Mouse (Mus musculus): Measurements from ENCODE around the gene Tubb5. TPM values are rescaled to one million over a fixed set of nuclear protein-coding genes. Genes with fewer than 3 reads are reported as not detected.
A peak's percentile ranks its signal among the peaks of the same experiment; 100 is the strongest.
"Not testable (repeated sequence)": the region's sequence is repeated elsewhere in the genome, so short reads cannot be mapped to it uniquely, and the experiment has no call there.

The Tubb5 gene
- total RNA-seq, 2 experiments from 2014 or later, result 34.7 to 38.6 TPM

GRCm38 (mm10) chr17:35864832-35865353, 26.8 kb upstream of the Tubb5 start:
- DNase-seq, result no peak
- intact Hi-C loops (cut with DNase I), result no loop called here

- DNase-seq, result peak; percentile 87 to 89
- intact Hi-C loops (cut with DNase I), result no loop called here
Observed at GRCm38 (mm10) chr17:35861198-35861857, 23.2 kb upstream of the Tubb5 start, which contains the start of gene Nrm. Gene Nrm, plus strand, starts transcription at chr17:35861318.

GRCm38 (mm10) chr17:35860831-35861197, 22.7 kb upstream of the Tubb5 start:
- intact Hi-C loops (cut with DNase I), result no loop called here
- DNase-seq, result no peak

DNA sequence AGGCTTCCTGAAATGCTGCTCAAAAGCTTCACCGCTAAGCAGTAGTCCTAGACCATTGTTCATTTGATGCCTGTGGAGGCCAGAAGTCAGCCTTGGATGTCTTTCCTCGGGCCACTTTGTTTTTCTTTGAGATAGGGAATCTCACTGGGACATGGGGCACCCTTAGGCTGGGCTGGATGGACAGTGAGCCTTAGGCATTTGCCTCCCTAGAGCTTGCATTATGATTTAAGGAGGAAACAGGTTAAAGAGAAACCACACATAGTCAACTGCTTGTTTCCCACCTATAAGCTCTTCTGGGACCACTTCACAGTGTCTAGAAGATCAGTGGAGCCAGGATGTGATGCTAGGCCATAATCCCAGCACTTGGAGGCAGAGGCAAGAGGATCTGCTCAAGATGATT, 21.7 kb upstream of the Tubb5 start:
- no peak for DNase-seq
- intact Hi-C loops (cut with DNase I), result no loop called here

DNA sequence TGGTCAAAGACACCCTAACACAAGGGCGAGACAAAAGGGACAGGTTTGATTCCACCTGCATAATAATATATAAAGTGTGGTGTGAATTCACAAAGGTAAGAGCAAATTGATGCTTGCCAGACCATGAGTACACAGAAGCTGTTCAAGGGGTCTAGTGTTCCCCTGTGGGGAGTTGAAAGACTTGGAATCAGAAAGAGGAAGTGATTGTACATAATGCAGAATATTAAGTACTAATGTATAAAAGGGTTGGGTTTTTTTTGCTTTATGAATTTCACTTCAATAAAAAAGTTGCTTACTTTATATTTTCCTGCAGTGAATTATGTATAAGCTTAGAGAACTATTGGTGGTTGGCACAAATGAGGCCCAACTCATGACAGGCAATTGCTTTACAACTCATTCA, 21.3 kb upstream of the Tubb5 start:
- intact Hi-C loops (cut with DNase I), result no loop called here

GRCm38 (mm10) chr17:35850974-35851373, 12.9 kb upstream of the Tubb5 start:
- no peak for DNase-seq
- intact Hi-C loops (cut with DNase I), result no loop called here

More for the DNA sequence above, 21.3 kb upstream of the Tubb5 start:
- DNase-seq, result no peak

DNA sequence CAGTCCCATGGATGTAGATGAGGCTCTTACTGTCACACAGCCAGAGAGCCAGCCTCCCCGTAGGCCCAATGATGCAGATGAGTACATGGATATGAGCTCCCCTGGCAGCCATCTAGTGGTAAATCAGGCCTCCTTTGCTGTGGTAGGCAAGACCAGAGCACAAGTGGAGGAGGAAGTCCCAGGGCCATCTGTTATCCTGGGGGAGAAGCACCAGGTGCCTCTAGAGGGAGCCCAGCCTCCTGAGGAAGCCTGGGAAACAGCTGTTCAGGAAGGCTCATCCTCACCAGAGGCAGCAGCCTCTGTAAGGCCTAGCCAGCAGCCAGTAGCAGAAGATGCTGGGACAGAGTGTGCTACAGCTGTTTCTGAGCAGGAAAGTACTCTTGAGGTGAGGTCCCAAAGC, 10.0 kb upstream of the Tubb5 start:
- no peak for DNase-seq
- intact Hi-C loops (cut with DNase I), result no loop called here

- intact Hi-C loops (cut with DNase I), result no loop called here
- no peak for DNase-seq
Observed at GRCm38 (mm10) chr17:35843514-35843913, 5.4 kb upstream of the Tubb5 start.

DNA sequence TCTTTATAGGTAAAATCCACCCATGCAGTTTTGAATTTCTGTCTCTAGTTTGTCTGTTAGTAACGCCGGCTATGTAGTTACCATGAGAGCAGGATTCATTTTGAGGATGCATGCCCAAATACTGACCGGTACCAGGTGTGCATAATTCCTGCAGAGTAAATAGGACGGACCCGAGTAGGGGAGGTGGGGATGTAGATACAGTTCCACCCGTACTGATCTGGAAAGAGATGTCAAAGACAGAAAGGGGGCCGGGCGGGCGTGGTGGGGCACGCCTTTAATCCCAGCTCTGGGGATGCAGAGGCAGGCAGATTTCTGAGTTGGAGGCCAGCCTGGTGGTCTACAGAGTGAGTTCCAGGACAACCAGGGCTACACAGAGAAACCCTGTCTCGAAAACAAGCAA, 3.9 kb upstream of the Tubb5 start:
- DNase-seq, result no peak
- intact Hi-C loops (cut with DNase I), result no loop called here

- intact Hi-C loops (cut with DNase I), result no loop called here
- DNase-seq, result peak; percentile 98 to 99
Observed at GRCm38 (mm10) chr17:35841076-35841950, 3.2 kb upstream of the Tubb5 start, which contains the start of gene Mdc1. Gene Mdc1, plus strand, starts transcription at chr17:35841515.

DNA sequence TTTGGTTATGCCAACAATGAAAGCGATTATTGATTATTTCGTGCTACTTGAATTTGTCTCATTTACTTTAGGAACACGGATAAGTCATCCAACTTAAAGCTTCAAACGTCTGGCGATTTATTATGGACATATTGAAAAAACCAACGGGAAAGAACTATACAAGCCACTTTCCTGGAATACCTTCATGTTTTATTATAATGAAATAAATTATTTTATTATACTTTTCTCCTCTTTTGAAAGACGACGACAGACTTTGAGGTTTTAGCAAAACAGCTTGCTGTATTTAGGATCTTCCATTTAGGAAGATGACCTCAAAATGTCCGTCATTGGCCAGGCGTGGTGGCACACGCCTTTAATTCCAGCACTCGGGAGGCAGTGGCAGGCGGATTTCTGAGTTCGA, 2.5 kb upstream of the Tubb5 start:
- intact Hi-C loops (cut with DNase I), result no loop called here
- no peak for DNase-seq

DNA sequence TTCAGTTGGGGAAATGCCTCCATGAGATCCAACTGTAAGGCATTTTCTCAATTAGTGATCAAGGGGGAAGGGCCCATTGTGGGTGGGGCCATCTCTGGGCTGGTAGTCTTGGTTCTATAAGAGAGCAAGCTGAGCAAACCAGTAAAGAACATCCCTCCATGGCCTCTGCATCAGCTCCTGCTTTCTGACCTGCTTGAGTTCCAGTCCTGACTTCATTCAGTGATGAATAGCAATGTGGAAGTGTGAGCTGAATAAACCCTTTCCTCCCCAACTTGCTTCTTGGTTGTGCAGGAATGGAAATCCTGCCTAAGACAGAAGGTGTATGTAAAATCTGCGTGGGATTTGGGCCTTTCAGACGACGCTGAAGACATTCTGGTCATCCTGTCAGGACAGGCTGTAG, 896 bp upstream of the Tubb5 start:
- intact Hi-C loops (cut with DNase I); DNase-seq: not testable (repeated sequence)

DNA sequence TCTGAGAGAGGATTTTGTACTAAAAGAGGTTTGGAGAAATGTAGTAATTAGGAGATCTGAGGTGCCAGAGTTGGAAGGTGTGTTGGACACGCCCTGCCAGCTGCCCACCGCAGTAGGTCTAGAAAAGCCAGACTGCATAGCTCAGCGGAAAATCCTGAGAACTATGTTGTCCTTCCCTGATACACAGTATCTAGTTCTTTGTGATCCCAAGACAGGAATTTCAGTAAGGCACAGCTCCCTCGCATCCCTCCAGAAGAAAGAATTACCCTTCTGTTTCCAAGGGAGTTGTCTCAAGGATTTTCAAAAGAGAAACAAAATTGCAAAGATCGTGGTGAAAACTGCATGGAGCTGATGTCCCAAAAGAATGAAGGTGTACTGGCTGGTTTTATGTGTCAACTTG, 464 bp upstream of the Tubb5 start:
- DNase-seq, result no peak
- intact Hi-C loops (cut with DNase I), result no loop called here

- intact Hi-C loops (cut with DNase I), result loop anchor here (2.0 kb wide), 1 partner anchor 35 kb away; no protein-coding TSS in a partner anchor
- no peak for DNase-seq
Observed at GRCm38 (mm10) chr17:35837487-35837886, 619 bp downstream of the Tubb5 start.

- intact Hi-C loops (cut with DNase I), result loop anchor here (2.0 kb wide), 1 partner anchor 36 kb away; no protein-coding TSS in a partner anchor
Observed at GRCm38 (mm10) chr17:35836991-35837422, 1.1 kb downstream of the Tubb5 start.

DNA sequence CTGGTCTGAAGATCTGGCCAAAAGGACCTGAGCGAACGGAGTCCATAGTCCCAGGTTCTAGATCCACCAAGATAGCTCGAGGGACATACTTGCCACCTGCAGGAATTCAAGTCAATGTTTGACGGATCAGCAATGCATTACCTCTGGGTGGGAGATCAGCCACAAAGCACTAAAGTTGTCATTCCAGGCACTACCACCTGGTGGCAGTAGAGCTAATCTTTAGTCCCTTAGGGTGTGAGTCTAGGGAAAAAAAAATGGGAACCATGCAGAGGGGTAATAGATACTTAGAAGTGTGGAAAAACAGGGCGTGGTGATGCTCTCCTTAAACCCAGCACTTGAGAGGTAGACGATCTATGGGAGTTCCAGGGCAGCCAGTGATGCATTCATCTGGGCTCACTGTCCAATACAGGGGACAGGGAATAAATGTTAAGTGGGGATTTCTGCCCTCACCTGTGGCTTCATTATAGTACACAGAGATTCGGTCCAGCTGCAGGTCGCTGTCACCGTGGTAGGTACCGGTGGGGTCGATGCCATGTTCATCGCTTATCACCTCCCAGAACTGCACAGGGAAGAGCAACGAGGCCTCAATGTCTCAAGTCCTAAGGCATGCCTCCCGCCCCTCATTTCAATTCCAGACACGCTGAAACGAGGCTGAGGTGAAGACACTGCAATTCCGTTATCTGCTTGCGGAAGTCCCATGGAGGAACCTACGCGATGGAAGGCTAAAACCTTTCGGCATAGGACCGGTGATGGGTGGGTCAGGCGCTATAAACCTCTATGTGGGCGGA, 1.7 kb downstream of the Tubb5 start:
- peak; percentile 60 to 79 for DNase-seq
- intact Hi-C loops (cut with DNase I), result loop anchor here (2.0 kb wide), 1 partner anchor 36 kb away; no protein-coding TSS in a partner anchor

More at GRCm38 (mm10) chr17:35836991-35837422, 1.1 kb downstream of the Tubb5 start:
- DNase-seq, result peak; percentile 74 to 85

DNA sequence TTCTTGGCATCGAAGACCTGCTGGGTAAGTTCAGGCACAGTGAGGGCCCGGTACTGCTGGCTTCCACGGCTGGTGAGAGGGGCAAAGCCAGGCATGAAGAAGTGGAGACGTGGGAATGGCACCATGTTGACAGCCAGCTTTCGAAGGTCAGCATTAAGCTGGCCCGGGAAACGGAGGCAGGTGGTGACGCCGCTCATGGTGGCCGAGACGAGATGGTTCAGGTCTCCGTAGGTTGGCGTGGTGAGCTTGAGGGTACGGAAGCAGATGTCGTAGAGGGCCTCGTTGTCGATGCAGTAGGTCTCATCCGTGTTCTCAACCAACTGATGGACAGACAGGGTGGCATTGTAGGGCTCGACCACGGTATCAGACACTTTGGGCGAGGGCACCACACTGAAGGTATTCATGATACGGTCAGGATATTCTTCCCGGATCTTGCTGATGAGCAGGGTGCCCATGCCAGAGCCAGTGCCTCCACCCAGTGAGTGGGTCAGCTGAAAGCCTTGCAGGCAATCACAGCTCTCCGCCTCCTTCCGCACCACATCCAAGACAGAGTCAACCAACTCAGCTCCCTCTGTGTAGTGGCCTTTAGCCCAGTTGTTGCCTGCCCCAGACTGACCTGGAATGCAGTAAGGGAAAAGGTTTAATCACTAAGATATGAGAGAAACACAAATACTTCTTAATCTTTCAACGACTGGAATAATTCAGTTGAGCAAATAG, 2.5 kb downstream of the Tubb5 start:
- DNase-seq, result no peak
- intact Hi-C loops (cut with DNase I), result loop anchor here (2.0 kb wide), 1 partner anchor 37 kb away; no protein-coding TSS in a partner anchor

GRCm38 (mm10) chr17:35834696-35835422, 3.2 kb downstream of the Tubb5 start:
- DNase-seq, result no peak
- intact Hi-C loops (cut with DNase I), result no loop called here

DNA sequence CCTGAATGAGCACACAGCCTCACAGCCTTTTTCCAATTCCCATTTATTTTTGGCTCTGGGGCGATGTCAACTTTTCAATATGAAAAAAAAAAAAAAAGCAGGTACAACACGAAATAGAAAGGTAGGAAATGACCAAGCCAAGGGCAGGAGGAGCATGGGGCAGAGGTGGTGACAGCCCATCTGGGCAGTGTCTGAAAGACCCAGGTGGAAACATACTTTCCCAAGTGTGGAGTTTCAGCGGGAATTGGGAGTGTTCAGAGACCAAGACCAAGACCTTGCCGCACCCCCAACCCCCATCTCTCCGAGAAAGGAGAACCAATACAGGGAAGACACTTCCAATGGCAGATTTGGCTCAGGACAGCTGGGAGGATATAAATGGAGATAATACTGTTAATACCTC, 4.2 kb downstream of the Tubb5 start:
- no peak for DNase-seq
- intact Hi-C loops (cut with DNase I), result no loop called here
